Mouse (Mus musculus): ENCODE measurements around the gene Gm4181. TPM values are rescaled to one million over a fixed set of nuclear protein-coding genes. Genes with fewer than 3 reads are reported as not detected.

Gm4181 gene
- polyA plus RNA-seq (2021; fragmentation: Nextera tagmentation) = not detected in 2 replicates
- long read RNA-seq, experiment 1 = 0 reads
- long read RNA-seq, experiment 2 = 0 reads

DNA sequence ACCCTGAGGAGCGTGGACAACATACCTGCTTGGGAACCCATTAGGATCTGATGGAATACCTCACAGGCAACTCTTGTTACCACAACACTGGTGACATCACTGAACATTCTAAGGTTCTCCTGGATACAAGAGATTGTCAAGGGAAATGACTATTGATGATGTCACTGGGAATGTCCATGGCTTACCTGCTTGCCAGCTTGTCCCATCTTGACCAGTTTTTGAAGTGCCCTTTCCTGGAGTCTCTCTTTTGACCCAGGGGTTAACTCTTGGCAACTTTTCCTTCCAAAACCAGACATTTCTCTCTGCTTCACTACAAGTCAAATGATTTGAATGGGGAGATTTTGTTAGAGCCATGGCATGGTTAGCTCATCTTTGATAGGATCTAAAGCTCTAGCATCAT is at the start of gene Gm4181:
Gm4181 (minus strand) TSS at position 101 of the 400 bp plus-strand sequence.

DNA sequence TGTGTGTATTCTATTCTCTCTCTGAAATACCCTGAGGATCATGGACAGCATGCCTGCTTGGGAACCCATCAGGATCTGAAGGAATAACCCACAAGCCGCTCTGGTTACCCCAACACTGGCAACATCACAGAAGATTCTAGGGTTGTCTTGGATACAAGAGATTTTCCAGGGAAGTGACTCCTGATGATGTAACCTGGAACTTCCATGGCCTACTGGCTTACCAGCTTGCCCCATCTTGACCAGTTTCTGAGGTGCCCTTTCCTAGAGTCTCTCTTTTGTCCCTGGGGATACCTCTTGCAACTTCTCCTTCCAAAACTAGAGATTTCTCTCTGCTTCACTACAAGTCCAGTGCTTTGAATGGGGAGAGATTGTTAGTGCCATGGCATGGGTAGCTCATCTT is 24.3 kb downstream of the Gm4181 start, which contains the start of gene Gm17078:
Gm17078 (minus strand) TSS at position 101 of the 400 bp plus-strand sequence.

DNA sequence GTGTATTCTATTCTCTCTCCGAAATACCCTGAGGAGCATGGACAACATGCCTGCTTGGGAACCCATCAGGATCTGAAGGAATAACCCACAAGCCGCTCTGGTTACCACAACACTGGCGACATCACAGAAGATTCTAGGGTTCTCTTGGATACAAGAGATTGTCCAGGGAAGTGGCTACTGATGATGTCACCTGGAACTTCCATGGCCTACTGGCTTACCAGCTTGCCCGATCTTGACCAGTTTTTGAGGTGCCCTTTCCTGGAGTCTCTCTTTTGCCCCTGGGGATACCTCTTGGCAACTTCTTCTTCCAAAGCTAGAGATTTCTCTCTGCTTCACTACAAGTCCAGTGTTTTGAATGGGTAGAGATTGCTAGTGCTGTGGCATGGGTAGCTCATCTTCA is 43.4 kb downstream of the Gm4181 start, which contains the start of gene Gm17174:
Gm17174 (minus strand) TSS at position 101 of the 400 bp plus-strand sequence.

Other genes starting within 250 kb of the Gm4181 start
- gene Vmn2r88, start 224.8 kb downstream of the Gm4181 start, polyA plus RNA-seq (2021; fragmentation: Nextera tagmentation) = not detected in 2 replicates
- gene Vmn2r89, start 183.8 kb downstream of the Gm4181 start, polyA plus RNA-seq (2021; fragmentation: Nextera tagmentation) = not detected in 2 replicates
- gene Gm5622, start 82.9 kb downstream of the Gm4181 start, polyA plus RNA-seq (2021; fragmentation: Nextera tagmentation) = not detected in 2 replicates
- gene Gm17175, start 61.6 kb downstream of the Gm4181 start, polyA plus RNA-seq (2021; fragmentation: Nextera tagmentation) = not detected in 2 replicates
- gene Gm17174, start 43.5 kb downstream of the Gm4181 start, polyA plus RNA-seq (2021; fragmentation: Nextera tagmentation) = not detected in 2 replicates
- not detected in 2 replicates for gene Gm17078, start 24.4 kb downstream of the Gm4181 start, polyA plus RNA-seq (2021; fragmentation: Nextera tagmentation)
- not detected in 2 replicates for gene Gm17079, start 59.8 kb upstream of the Gm4181 start, polyA plus RNA-seq (2021; fragmentation: Nextera tagmentation)
- not detected in 2 replicates for gene Gm5800, start 81.5 kb upstream of the Gm4181 start, polyA plus RNA-seq (2021; fragmentation: Nextera tagmentation)
- not detected in 2 replicates for gene Ang4, start 137.9 kb upstream of the Gm4181 start, polyA plus RNA-seq (2021; fragmentation: Nextera tagmentation)
- not detected in 2 replicates for gene AY358078, start 164.4 kb upstream of the Gm4181 start, polyA plus RNA-seq (2021; fragmentation: Nextera tagmentation)
- gene Ear6, start 218.0 kb upstream of the Gm4181 start, polyA plus RNA-seq (2021; fragmentation: Nextera tagmentation) = not detected in 2 replicates
- 16.4 and 19.8 TPM in 2 replicates for gene Mettl17, start 249.2 kb upstream of the Gm4181 start, polyA plus RNA-seq (2021; fragmentation: Nextera tagmentation)